Mouse (Mus musculus) forebrain, embryonic 12.5 days (tissue): Measurements from ENCODE around the gene Smarcc1. TPM values are rescaled to one million over a fixed set of nuclear protein-coding genes. Genes with fewer than 3 reads are reported as not detected.
A peak's percentile ranks its signal among the peaks of the same experiment; 100 is the strongest.
"Not testable (repeated sequence)": the region's sequence is repeated elsewhere in the genome, so short reads cannot be mapped to it uniquely, and the experiment has no call there.

ENCODE experiments used
- ATAC-seq: fragments of 200-750 bp; cut with Nextera tagmentation; 2 replicates; pipeline ENCODE4 v1.8.0; 2017; ENCODE audit warnings: moderate TSS enrichment; ENCODE audit not compliant: low FRiP score
- H3K27ac ChIP-seq: fragments of 300-500 bp; sonication (generic); 2 replicates; pipeline ENCODE4 v1.5.1; 2016; ENCODE audit warnings: mild to moderate bottlenecking
- H3K27me3 ChIP-seq: fragments of 300-500 bp; sonication (generic); 2 replicates; pipeline ENCODE4 v1.6.1; 2016; ENCODE audit warnings: mild to moderate bottlenecking
- H3K36me3 ChIP-seq: fragments of 300-500 bp; sonication (generic); replicated peaks from 2 replicates; pipeline ENCODE4 v1.6.1; 2016; ENCODE audit warnings: mild to moderate bottlenecking
- H3K4me1 ChIP-seq: fragments of 300-500 bp; sonication (generic); 2 replicates; pipeline ENCODE4 v1.6.1; 2016
- H3K4me2 ChIP-seq: fragments of 300-500 bp; sonication (generic); 2 replicates; pipeline ENCODE4 v1.6.1; 2016; ENCODE audit warnings: mild to moderate bottlenecking, moderate library complexity
- H3K4me3 ChIP-seq: fragments of 300-500 bp; sonication (generic); replicated peaks from 2 replicates; pipeline ENCODE4 v1.5.1; 2016; ENCODE audit warnings: mild to moderate bottlenecking
- H3K9ac ChIP-seq: fragments of 300-500 bp; sonication (generic); 2 replicates; pipeline ENCODE4 v1.6.1; 2016; ENCODE audit warnings: mild to moderate bottlenecking
- H3K9me3 ChIP-seq: fragments of 300-500 bp; sonication (generic); 2 replicates; pipeline ENCODE4 v1.6.1; 2016
- WGBS: fragments of 180-500 bp; shearing (Covaris S2); methylation state at CpG from one replicate; pipeline ENCODE4 v1.1.7; 2016; 5-methylcytosine and 5-hydroxymethylcytosine counted together
- polyA plus RNA-seq: library from polyadenylated mRNA; unstranded; fragments of >200 nt; fragmentation: Nextera tagmentation; extraction: Ambion mirVana; gene quantifications from 2 replicates; pipeline ENCODE4 v1.2.1, GENCODE M21; 2016

Gene Smarcc1
- polyA plus RNA-seq: 235 and 237 TPM in 2 replicates

- no peaks in the 10 kb centered on the region for H3K27me3 ChIP-seq
- no peaks in the 10 kb centered on the region for H3K9me3 ChIP-seq
- H3K36me3 ChIP-seq: peaks cover 18% of the 10 kb centered on the region
- H3K4me2 ChIP-seq: peak within 1 kb of the TSS; percentile 79
- peaks cover 22% of the 10 kb centered on the region for H3K4me1 ChIP-seq
- ATAC-seq: peak; percentile 96
- H3K27ac ChIP-seq: peak within 1 kb of the TSS; percentile 98
- peak within 1 kb of the TSS; percentile 85 for H3K4me3 ChIP-seq
- peak within 1 kb of the TSS; percentile 91 for H3K9ac ChIP-seq
- WGBS: under 1% methylated on average over 69 of the region's 79 CpGs
Measured at GRCm38 (mm10) chr9:110116977-110117778, at the start of gene Smarcc1. TSS of gene Smarcc1 (plus strand) at chr9:110117708.

- Histone ChIP-seq H3K9me3 (no peaks in the 10 kb centered on the region), H3K4me1 (no peaks in the 10 kb centered on the region; the same call in 1 of the 2 replicates), H3K27me3 (no peaks in the 10 kb centered on the region), H3K36me3 (peaks cover 81% of the 10 kb centered on the region), H3K27ac (no peak overlapping the region), H3K9ac (no peak overlapping the region), H3K4me3 (no peak overlapping the region), H3K4me2 (no peak overlapping the region)
- 91% methylated on average over 6 of the region's 6 CpGs for WGBS
- no peak for ATAC-seq
Measured at GRCm38 (mm10) chr9:110068745-110069144, 48.8 kb upstream of the Smarcc1 start.

- no peak; the same call in 1 of the 2 replicates for ATAC-seq
- H3K4me3 ChIP-seq: no peak overlapping the region
- 70% methylated on average over 9 of the region's 9 CpGs for WGBS
- no peaks in the 10 kb centered on the region; the same call in 1 of the 2 replicates for H3K4me1 ChIP-seq
- no peaks in the 10 kb centered on the region for H3K9me3 ChIP-seq
- no peak overlapping the region for H3K4me2 ChIP-seq
- H3K9ac ChIP-seq: no peak overlapping the region
- H3K36me3 ChIP-seq: peaks cover 87% of the 10 kb centered on the region
- no peak overlapping the region for H3K27ac ChIP-seq
- H3K27me3 ChIP-seq: no peaks in the 10 kb centered on the region
Measured at GRCm38 (mm10) chr9:110070358-110070757, 47.1 kb upstream of the Smarcc1 start.

- Histone ChIP-seq H3K27ac (peak overlapping the region; percentile 1; the same call in 1 of the 2 replicates), H3K9ac (no peak overlapping the region), H3K36me3 (peaks cover 86% of the 10 kb centered on the region), H3K4me2 (no peak overlapping the region), H3K9me3 (no peaks in the 10 kb centered on the region), H3K4me3 (no peak overlapping the region), H3K4me1 (no peaks in the 10 kb centered on the region; the same call in 1 of the 2 replicates), H3K27me3 (no peaks in the 10 kb centered on the region)
- no peak for ATAC-seq
- 86% methylated on average over 4 of the region's 4 CpGs for WGBS
Measured at GRCm38 (mm10) chr9:110071011-110071410, 46.5 kb upstream of the Smarcc1 start.

- Histone ChIP-seq H3K27me3 (no peaks in the 10 kb centered on the region), H3K4me1 (no peaks in the 10 kb centered on the region; the same call in 1 of the 2 replicates), H3K27ac (0 out of 2 replicates have a peak overlapping the region, but pooled peaks have one; percentile 1), H3K36me3 (peaks cover 80% of the 10 kb centered on the region), H3K4me2 (no peak overlapping the region), H3K9ac (0 out of 2 replicates have a peak overlapping the region, but pooled peaks have one; percentile 29), H3K4me3 (no peak overlapping the region), H3K9me3 (no peaks in the 10 kb centered on the region)
- WGBS: 0% methylated on average over 1 of the region's 1 CpGs
- peak; percentile 44; the same call in 1 of the 2 replicates for ATAC-seq
Measured at GRCm38 (mm10) chr9:110071843-110072242, 45.7 kb upstream of the Smarcc1 start.

- ATAC-seq, H3K27ac ChIP-seq, H3K9ac ChIP-seq, H3K4me1 ChIP-seq, H3K27me3 ChIP-seq, H3K4me2 ChIP-seq, H3K9me3 ChIP-seq, H3K4me3 ChIP-seq: not testable (repeated sequence)
- peaks cover 78% of the 10 kb centered on the region for H3K36me3 ChIP-seq
- WGBS: 85% methylated on average over 4 of the region's 7 CpGs
Measured at GRCm38 (mm10) chr9:110076468-110076867, 41.0 kb upstream of the Smarcc1 start.

GRCm38 (mm10) chr9:110081066-110081465 lies 36.4 kb upstream of the Smarcc1 start:
- H3K27ac ChIP-seq: no peak overlapping the region
- no peak for ATAC-seq

GRCm38 (mm10) chr9:110084201-110084964 lies 33.1 kb upstream of the Smarcc1 start:
- Histone ChIP-seq H3K9me3 (no peaks in the 10 kb centered on the region), H3K27me3 (no peaks in the 10 kb centered on the region), H3K27ac (no peak overlapping the region), H3K4me3 (no peak overlapping the region), H3K4me1 (no peaks in the 10 kb centered on the region), H3K36me3 (peaks cover 100% of the 10 kb centered on the region), H3K4me2 (no peak overlapping the region), H3K9ac (no peak overlapping the region)
- WGBS: 93% methylated on average over 25 of the region's 25 CpGs
- no peak for ATAC-seq

More at GRCm38 (mm10) chr9:110081066-110081465, 36.4 kb upstream of the Smarcc1 start:
- H3K36me3 ChIP-seq: peaks cover 87% of the 10 kb centered on the region
- WGBS: 77% methylated on average over 3 of the region's 3 CpGs
- H3K9ac ChIP-seq: no peak overlapping the region
- no peak overlapping the region for H3K4me3 ChIP-seq
- H3K27me3 ChIP-seq: no peaks in the 10 kb centered on the region
- no peaks in the 10 kb centered on the region for H3K4me1 ChIP-seq
- no peaks in the 10 kb centered on the region for H3K9me3 ChIP-seq
- H3K4me2 ChIP-seq: no peak overlapping the region

- WGBS: 94% methylated on average over 8 of the region's 8 CpGs
- Histone ChIP-seq H3K9me3 (no peaks in the 10 kb centered on the region), H3K9ac (no peak overlapping the region), H3K27ac (no peak overlapping the region), H3K4me2 (no peak overlapping the region), H3K27me3 (no peaks in the 10 kb centered on the region), H3K4me3 (no peak overlapping the region), H3K36me3 (peaks cover 99% of the 10 kb centered on the region), H3K4me1 (no peaks in the 10 kb centered on the region)
- no peak for ATAC-seq
Measured at GRCm38 (mm10) chr9:110085693-110086092, 31.8 kb upstream of the Smarcc1 start.

- H3K4me3 ChIP-seq: no peak overlapping the region
- no peak overlapping the region for H3K9ac ChIP-seq
- H3K4me2 ChIP-seq: no peak overlapping the region
- no peaks in the 10 kb centered on the region for H3K27me3 ChIP-seq
- 87% methylated on average over 4 of the region's 4 CpGs for WGBS
- H3K9me3 ChIP-seq: no peaks in the 10 kb centered on the region
- ATAC-seq: no peak
- peaks cover 95% of the 10 kb centered on the region for H3K36me3 ChIP-seq
- H3K27ac ChIP-seq: no peak overlapping the region
- H3K4me1 ChIP-seq: no peaks in the 10 kb centered on the region
Measured at GRCm38 (mm10) chr9:110093303-110093702, 24.2 kb upstream of the Smarcc1 start.

- WGBS: 98% methylated on average over 4 of the region's 4 CpGs
- ATAC-seq: no peak
Measured at GRCm38 (mm10) chr9:110094761-110095160, 22.7 kb upstream of the Smarcc1 start.

GRCm38 (mm10) chr9:110097791-110098190 lies 19.7 kb upstream of the Smarcc1 start:
- no peak for ATAC-seq
- Histone ChIP-seq H3K36me3 (peaks cover 80% of the 10 kb centered on the region), H3K4me2 (no peak overlapping the region), H3K4me3 (no peak overlapping the region), H3K9me3 (no peaks in the 10 kb centered on the region), H3K4me1 (peaks cover 7% of the 10 kb centered on the region), H3K27me3 (no peaks in the 10 kb centered on the region), H3K27ac (no peak overlapping the region), H3K9ac (no peak overlapping the region)
- WGBS: 86% methylated on average over 3 of the region's 3 CpGs

More at GRCm38 (mm10) chr9:110094761-110095160, 22.7 kb upstream of the Smarcc1 start:
- no peaks in the 10 kb centered on the region for H3K27me3 ChIP-seq
- peaks cover 96% of the 10 kb centered on the region for H3K36me3 ChIP-seq
- no peaks in the 10 kb centered on the region for H3K4me1 ChIP-seq
- H3K4me2 ChIP-seq: no peak overlapping the region
- no peak overlapping the region for H3K9ac ChIP-seq
- H3K27ac ChIP-seq: no peak overlapping the region
- H3K9me3 ChIP-seq: no peaks in the 10 kb centered on the region
- H3K4me3 ChIP-seq: no peak overlapping the region
